Mouse (Mus musculus): Measurements from ENCODE around the gene Foxo3.

Gene Foxo3

GRCm38 (mm10) chr10:42264195-42264594 lies 12.4 kb downstream of the Foxo3 start:
- in situ Hi-C loops (cut with MboI; ENCODE audit: low pct_unique_long_range_greater_than_20kb in 1 of 2, low sequenced_read_pairs in 2 of 2, unreplicated experiment in 1 of 2), result no loop called here

GRCm38 (mm10) chr10:42263701-42264100 lies 12.9 kb downstream of the Foxo3 start:
- in situ Hi-C loops (cut with MboI; ENCODE audit: low pct_unique_long_range_greater_than_20kb in 1 of 2, low sequenced_read_pairs in 2 of 2, unreplicated experiment in 1 of 2), result no loop called here

- in situ Hi-C loops (cut with MboI; ENCODE audit: low pct_unique_long_range_greater_than_20kb in 1 of 2, low sequenced_read_pairs in 2 of 2, unreplicated experiment in 1 of 2), result no loop called here
Observed at GRCm38 (mm10) chr10:42262061-42262460, 14.5 kb downstream of the Foxo3 start.

- in situ Hi-C loops (cut with MboI; ENCODE audit: low pct_unique_long_range_greater_than_20kb in 1 of 2, low sequenced_read_pairs in 2 of 2, unreplicated experiment in 1 of 2), result no loop called here
Observed at GRCm38 (mm10) chr10:42261103-42261502, 15.5 kb downstream of the Foxo3 start.

- in situ Hi-C loops (cut with MboI; ENCODE audit: low pct_unique_long_range_greater_than_20kb in 1 of 2, low sequenced_read_pairs in 2 of 2, unreplicated experiment in 1 of 2), result no loop called here
Observed at GRCm38 (mm10) chr10:42260523-42260922, 16.0 kb downstream of the Foxo3 start.

- in situ Hi-C loops (cut with MboI; ENCODE audit: low pct_unique_long_range_greater_than_20kb in 1 of 2, low sequenced_read_pairs in 2 of 2, unreplicated experiment in 1 of 2), result no loop called here
Observed at GRCm38 (mm10) chr10:42259602-42260001, 17.0 kb downstream of the Foxo3 start.

- in situ Hi-C loops (cut with MboI; ENCODE audit: low pct_unique_long_range_greater_than_20kb in 1 of 2, low sequenced_read_pairs in 2 of 2, unreplicated experiment in 1 of 2), result no loop called here
Observed at GRCm38 (mm10) chr10:42257985-42258384, 18.6 kb downstream of the Foxo3 start.

GRCm38 (mm10) chr10:42254788-42255187 lies 21.8 kb downstream of the Foxo3 start:
- in situ Hi-C loops (cut with MboI; ENCODE audit: low pct_unique_long_range_greater_than_20kb in 1 of 2, low sequenced_read_pairs in 2 of 2, unreplicated experiment in 1 of 2), result no loop called here

- in situ Hi-C loops (cut with MboI; ENCODE audit: low pct_unique_long_range_greater_than_20kb in 1 of 2, low sequenced_read_pairs in 2 of 2, unreplicated experiment in 1 of 2), result no loop called here
Observed at GRCm38 (mm10) chr10:42251749-42252323, 24.7 kb downstream of the Foxo3 start.

GRCm38 (mm10) chr10:42251203-42251602 lies 25.4 kb downstream of the Foxo3 start:
- in situ Hi-C loops (cut with MboI; ENCODE audit: low pct_unique_long_range_greater_than_20kb in 1 of 2, low sequenced_read_pairs in 2 of 2, unreplicated experiment in 1 of 2), result no loop called here

- in situ Hi-C loops (cut with MboI; ENCODE audit: low pct_unique_long_range_greater_than_20kb in 1 of 2, low sequenced_read_pairs in 2 of 2, unreplicated experiment in 1 of 2), result no loop called here
Observed at GRCm38 (mm10) chr10:42249965-42250364, 26.6 kb downstream of the Foxo3 start.

GRCm38 (mm10) chr10:42248644-42249043 lies 27.9 kb downstream of the Foxo3 start:
- in situ Hi-C loops (cut with MboI; ENCODE audit: low pct_unique_long_range_greater_than_20kb in 1 of 2, low sequenced_read_pairs in 2 of 2, unreplicated experiment in 1 of 2), result no loop called here

GRCm38 (mm10) chr10:42248156-42248555 lies 28.4 kb downstream of the Foxo3 start:
- in situ Hi-C loops (cut with MboI; ENCODE audit: low pct_unique_long_range_greater_than_20kb in 1 of 2, low sequenced_read_pairs in 2 of 2, unreplicated experiment in 1 of 2), result no loop called here

GRCm38 (mm10) chr10:42247125-42247816 lies 29.3 kb downstream of the Foxo3 start:
- in situ Hi-C loops (cut with MboI; ENCODE audit: low pct_unique_long_range_greater_than_20kb in 1 of 2, low sequenced_read_pairs in 2 of 2, unreplicated experiment in 1 of 2), result no loop called here

- in situ Hi-C loops (cut with MboI; ENCODE audit: low pct_unique_long_range_greater_than_20kb in 1 of 2, low sequenced_read_pairs in 2 of 2, unreplicated experiment in 1 of 2), result no loop called here
Observed at GRCm38 (mm10) chr10:42246483-42246882, 30.1 kb downstream of the Foxo3 start.

- in situ Hi-C loops (cut with MboI; ENCODE audit: low pct_unique_long_range_greater_than_20kb in 1 of 2, low sequenced_read_pairs in 2 of 2, unreplicated experiment in 1 of 2), result no loop called here
Observed at GRCm38 (mm10) chr10:42245636-42246035, 30.9 kb downstream of the Foxo3 start.

- in situ Hi-C loops (cut with MboI; ENCODE audit: low pct_unique_long_range_greater_than_20kb in 1 of 2, low sequenced_read_pairs in 2 of 2, unreplicated experiment in 1 of 2), result no loop called here
Observed at GRCm38 (mm10) chr10:42245256-42245601, 31.3 kb downstream of the Foxo3 start.

GRCm38 (mm10) chr10:42244420-42245255 lies 31.9 kb downstream of the Foxo3 start:
- in situ Hi-C loops (cut with MboI; ENCODE audit: low pct_unique_long_range_greater_than_20kb in 1 of 2, low sequenced_read_pairs in 2 of 2, unreplicated experiment in 1 of 2), result no loop called here

GRCm38 (mm10) chr10:42243925-42244324 lies 32.6 kb downstream of the Foxo3 start:
- in situ Hi-C loops (cut with MboI; ENCODE audit: low pct_unique_long_range_greater_than_20kb in 1 of 2, low sequenced_read_pairs in 2 of 2, unreplicated experiment in 1 of 2), result no loop called here

GRCm38 (mm10) chr10:42242484-42242883 lies 34.1 kb downstream of the Foxo3 start:
- in situ Hi-C loops (cut with MboI; ENCODE audit: low pct_unique_long_range_greater_than_20kb in 1 of 2, low sequenced_read_pairs in 2 of 2, unreplicated experiment in 1 of 2), result no loop called here
